Mouse (Mus musculus) heart, embryonic 11.5 days (tissue): ENCODE data around the gene Kif15. TPM values are rescaled to one million over a fixed set of nuclear protein-coding genes. Genes with fewer than 3 reads are reported as not detected.

Experiments used
- ATAC-seq: fragments of 200-750 bp; cut with Nextera tagmentation; replicated peaks from 2 replicates; pipeline ENCODE4 v1.8.0; 2017; ENCODE audit warnings: moderate library complexity; ENCODE audit not compliant: insufficient number of reproducible peaks, low FRiP score, low TSS enrichment
- H3K27ac ChIP-seq: fragments of 300-500 bp; sonication (generic); 2 replicates; pipeline ENCODE4 v1.5.1; 2014; ENCODE audit warnings: mild to moderate bottlenecking, low read depth, low read length
- H3K27me3 ChIP-seq: fragments of 300-500 bp; sonication (generic); 2 replicates; pipeline ENCODE4 v1.6.1; 2014; ENCODE audit warnings: mild to moderate bottlenecking, low read length, mixed read lengths; ENCODE audit not compliant: control insufficient read depth, insufficient read depth
- H3K36me3 ChIP-seq: fragments of 300-500 bp; sonication (generic); 2 replicates; pipeline ENCODE4 v1.6.1; 2014; ENCODE audit warnings: mild to moderate bottlenecking, low read length, moderate library complexity, mixed read lengths; ENCODE audit not compliant: control insufficient read depth, insufficient read depth
- H3K4me1 ChIP-seq: fragments of 300-500 bp; sonication (generic); 2 replicates; pipeline ENCODE4 v1.6.1; 2014; ENCODE audit warnings: low read length; ENCODE audit not compliant: control insufficient read depth, insufficient read depth
- H3K4me2 ChIP-seq: fragments of 300-500 bp; sonication (generic); 2 replicates; pipeline ENCODE4 v1.6.1; 2014; ENCODE audit warnings: mild to moderate bottlenecking, moderate library complexity
- H3K4me3 ChIP-seq: fragments of 300-500 bp; sonication (generic); 2 replicates; pipeline ENCODE4 v1.5.1; 2014; ENCODE audit warnings: low read depth, low read length
- H3K9ac ChIP-seq: fragments of 300-500 bp; sonication (generic); 2 replicates; pipeline ENCODE4 v1.6.1; 2014; ENCODE audit warnings: mild to moderate bottlenecking, low read depth, low read length, moderate library complexity
- H3K9me3 ChIP-seq: fragments of 300-500 bp; sonication (generic); replicated peaks from 2 replicates; pipeline ENCODE4 v1.6.1; 2016; ENCODE audit warnings: low read length; ENCODE audit not compliant: control insufficient read depth
- WGBS: fragments of 180-500 bp; shearing (Covaris S2); extraction: QIAGEN DNeasy Blood & Tissue Kit; methylation state at CpG from one replicate; pipeline ENCODE4 v1.1.7; 2014; ENCODE audit not compliant: insufficient replicate concordance; 5-methylcytosine and 5-hydroxymethylcytosine counted together
- polyA plus RNA-seq: library from polyadenylated mRNA; unstranded; fragments of >200 nt; fragmentation: Nextera tagmentation; extraction: Ambion mirVana; gene quantifications from 2 replicates; pipeline ENCODE4 v1.2.1, GENCODE M21; 2014

Kif15 gene
- polyA plus RNA-seq, 1 experiment from 2014 or later = 37.7 TPM

- Histone ChIP-seq H3K27ac (no peak overlapping the region), H3K4me2 (no peak overlapping the region), H3K4me1 (no peaks in the 10 kb centered on the region), H3K27me3 (no peaks in the 10 kb centered on the region), H3K4me3 (no peak overlapping the region), H3K9me3 (no peaks in the 10 kb centered on the region), H3K36me3 (peaks cover 36% of the 10 kb centered on the region), H3K9ac (no peak overlapping the region)
- ATAC-seq = no peak
- WGBS = 92% methylated on average over 2 of the region's 2 CpGs
Observed at GRCm38 (mm10) chr9:123004718-123005117, 53.9 kb downstream of the Kif15 start.

- WGBS = 83% methylated on average over 6 of the region's 6 CpGs
- Histone ChIP-seq H3K4me3 (no peak overlapping the region), H3K27ac (no peak overlapping the region), H3K27me3 (no peaks in the 10 kb centered on the region), H3K9me3 (no peaks in the 10 kb centered on the region), H3K4me1 (no peaks in the 10 kb centered on the region), H3K9ac (no peak overlapping the region), H3K36me3 (peaks cover 40% of the 10 kb centered on the region), H3K4me2 (no peak overlapping the region)
- ATAC-seq = no peak
Observed at GRCm38 (mm10) chr9:123006071-123006470, 55.2 kb downstream of the Kif15 start.

- peak within 1 kb of the TSS; percentile 86 for H3K9ac ChIP-seq
- H3K27ac ChIP-seq = peak within 1 kb of the TSS; percentile 75
- peaks cover 5% of the 10 kb centered on the region for H3K36me3 ChIP-seq
- no peaks in the 10 kb centered on the region for H3K27me3 ChIP-seq
- H3K9me3 ChIP-seq = no peaks in the 10 kb centered on the region
- peaks cover 3% of the 10 kb centered on the region; the same call in 1 of the 2 replicates for H3K4me1 ChIP-seq
- peak within 1 kb of the TSS; percentile 74 for H3K4me3 ChIP-seq
- peak; percentile 94 for ATAC-seq
- under 1% methylated on average over 45 of the region's 69 CpGs for WGBS
- peak within 1 kb of the TSS; percentile 77 for H3K4me2 ChIP-seq
Observed at GRCm38 (mm10) chr9:123020995-123021631, 70.3 kb downstream of the Kif15 start, which contains the start of gene Tmem42. Gene Tmem42, plus strand, starts transcription at chr9:123021326.

GRCm38 (mm10) chr9:123021636-123022379 is 71.0 kb downstream of the Kif15 start:
- Histone ChIP-seq H3K27ac (no peak overlapping the region), H3K4me1 (peaks cover 3% of the 10 kb centered on the region; the same call in 1 of the 2 replicates), H3K4me3 (peak overlapping the region; percentile 74), H3K4me2 (peak overlapping the region; percentile 77), H3K9me3 (no peaks in the 10 kb centered on the region), H3K36me3 (peaks cover 2% of the 10 kb centered on the region; the same call in 1 of the 2 replicates), H3K27me3 (no peaks in the 10 kb centered on the region), H3K9ac (no peak overlapping the region)
- ATAC-seq = no peak
- 27% methylated on average over 22 of the region's 24 CpGs for WGBS

GRCm38 (mm10) chr9:123024201-123024600 is 73.4 kb downstream of the Kif15 start:
- no peak overlapping the region for H3K9ac ChIP-seq
- no peak overlapping the region for H3K4me2 ChIP-seq
- peaks cover 3% of the 10 kb centered on the region; the same call in 1 of the 2 replicates for H3K4me1 ChIP-seq
- no peak for ATAC-seq
- H3K27me3 ChIP-seq = no peaks in the 10 kb centered on the region
- 76% methylated on average over 2 of the region's 2 CpGs for WGBS
- H3K9me3 ChIP-seq = no peaks in the 10 kb centered on the region
- H3K36me3 ChIP-seq = no peaks in the 10 kb centered on the region
- no peak overlapping the region for H3K27ac ChIP-seq
- H3K4me3 ChIP-seq = no peak overlapping the region

GRCm38 (mm10) chr9:123031496-123032246 is 80.8 kb downstream of the Kif15 start:
- Histone ChIP-seq H3K4me2 (no peak overlapping the region), H3K4me1 (no peaks in the 10 kb centered on the region), H3K9ac (no peak overlapping the region), H3K27me3 (no peaks in the 10 kb centered on the region), H3K9me3 (no peaks in the 10 kb centered on the region), H3K36me3 (no peaks in the 10 kb centered on the region), H3K27ac (no peak overlapping the region), H3K4me3 (no peak overlapping the region)
- WGBS = 72% methylated on average over 13 of the region's 13 CpGs
- ATAC-seq = no peak

- Histone ChIP-seq H3K9me3 (no peaks in the 10 kb centered on the region), H3K9ac (no peak within 1 kb of the TSS), H3K27me3 (no peaks in the 10 kb centered on the region), H3K4me3 (no peak within 1 kb of the TSS), H3K4me1 (no peaks in the 10 kb centered on the region), H3K4me2 (no peak within 1 kb of the TSS), H3K27ac (no peak within 1 kb of the TSS), H3K36me3 (no peaks in the 10 kb centered on the region)
- 71% methylated on average over 4 of the region's 4 CpGs for WGBS
- no peak for ATAC-seq
Observed at GRCm38 (mm10) chr9:123034426-123034825, 83.6 kb downstream of the Kif15 start, which contains the start of gene Tgm4. Gene Tgm4, plus strand, starts transcription at chr9:123034726.

- Histone ChIP-seq H3K9me3 (no peaks in the 10 kb centered on the region), H3K27me3 (no peaks in the 10 kb centered on the region), H3K4me1 (no peaks in the 10 kb centered on the region), H3K36me3 (no peaks in the 10 kb centered on the region), H3K27ac (no peak overlapping the region), H3K4me3 (no peak overlapping the region), H3K9ac (no peak overlapping the region), H3K4me2 (no peak overlapping the region)
- ATAC-seq = no peak
- WGBS = 94% methylated on average over 1 of the region's 1 CpGs
Observed at GRCm38 (mm10) chr9:123047665-123048064, 96.8 kb downstream of the Kif15 start.
